Mouse (Mus musculus) layer of hippocampus, postnatal 25 days (tissue): Measurements from ENCODE around the gene Ccr7. TPM values are rescaled to one million over a fixed set of nuclear protein-coding genes. Genes with fewer than 3 reads are reported as not detected.

Source experiments
- DNase-seq, 2 experiments: peaks; one replicate each; pipeline ENCODE4 v3.0.0; 2022; ENCODE audit warnings: mixed read lengths in 2 of 2, low spot score in 1 of 2; ENCODE audit errors: extremely low spot score in 1 of 2
- total RNA-seq, 2 experiments: library from RNA; stranded (reverse); gene quantifications; 2 replicates each; pipeline ENCODE4 v1.2.3; 2021

The Ccr7 gene
- total RNA-seq, 2 experiments from 2014 or later, result not detected

DNA sequence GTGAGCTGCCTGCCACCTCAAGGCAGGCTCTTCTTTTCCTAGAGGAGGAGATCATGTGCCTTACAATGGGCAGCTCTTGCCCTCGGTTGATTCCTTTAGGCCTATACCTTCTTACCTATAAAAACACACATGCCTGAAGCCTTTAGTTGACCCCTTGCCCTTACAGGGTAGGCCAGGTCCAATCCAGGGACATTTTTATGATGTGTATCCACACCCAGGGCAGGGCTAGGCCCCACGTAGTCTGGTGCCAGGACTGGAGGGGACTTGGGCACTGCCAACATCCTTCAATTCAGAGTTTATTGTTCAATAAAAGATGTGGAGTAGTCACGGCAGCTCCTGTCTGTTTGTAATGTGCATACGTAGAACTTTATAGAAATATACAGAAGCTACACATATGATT lies 58.5 kb downstream of the Ccr7 start:
- DNase-seq, result no peak

- DNase-seq, result no peak
These were observed 59.1 kb downstream of the Ccr7 start for GRCm38 (mm10) chr11:99095759-99096158.

GRCm38 (mm10) chr11:99094911-99095676 lies 59.8 kb downstream of the Ccr7 start:
- no peak for DNase-seq

Other genes starting within 250 kb of the Ccr7 start
- under 1 TPM; 0.54 to 0.94 TPM for gene Cdc6, start 247.3 kb downstream of the Ccr7 start, total RNA-seq
- 10 to 100 TPM; 17.0 to 17.7 TPM for gene Rara, start 227.3 kb downstream of the Ccr7 start, total RNA-seq
- gene Gjd3, start 172.1 kb downstream of the Ccr7 start, total RNA-seq, result 1 to 10 TPM; 1.5 to 2.3 TPM
- gene Top2a, start 130.9 kb downstream of the Ccr7 start, total RNA-seq, result 1 to 10 TPM; 2.5 to 4.5 TPM
- 10 to 100 TPM; 86.1 to 94.9 TPM for gene Igfbp4, start 113.8 kb downstream of the Ccr7 start, total RNA-seq
- not detected for gene Tns4, start 65.8 kb downstream of the Ccr7 start, total RNA-seq
- gene Smarce1, start 75.9 kb upstream of the Ccr7 start, total RNA-seq, result 10 to 100 TPM; 51.8 to 59.7 TPM
- gene Krt222, start 89.0 kb upstream of the Ccr7 start, total RNA-seq, result 10 to 100 TPM; 26.5 to 27.3 TPM
- gene Krt24, start 130.2 kb upstream of the Ccr7 start, total RNA-seq, result not detected
- not detected for gene Krt25, start 167.9 kb upstream of the Ccr7 start, total RNA-seq
- gene Krt26, start 182.9 kb upstream of the Ccr7 start, total RNA-seq, result not detected
- not detected for gene Krt27, start 196.0 kb upstream of the Ccr7 start, total RNA-seq
- under 1 TPM; 0.21 to 0.49 TPM for gene Krt28, start 219.8 kb upstream of the Ccr7 start, total RNA-seq
- 10 to 100 TPM; 12.6 to 15.7 TPM for gene Krt10, start 234.3 kb upstream of the Ccr7 start, total RNA-seq